Mouse (Mus musculus) gonadal fat pad, adult 2 months (tissue): ENCODE measurements around the gene Olfr1113. TPM values are rescaled to one million over a fixed set of nuclear protein-coding genes. Genes with fewer than 3 reads are reported as not detected.
"Not testable (repeated sequence)": the region's sequence is repeated elsewhere in the genome, so short reads cannot be mapped to it uniquely, and the experiment has no call there.

Source experiments
- DNase-seq: peaks from one replicate; pipeline ENCODE4 v3.0.0-alpha.2; 2012; ENCODE audit warnings: low read depth
- polyA plus RNA-seq: library from polyadenylated mRNA; depleted of rRNA; stranded (reverse); fragments of >200 nt; gene quantifications from 2 replicates; pipeline ENCODE4 v1.2.3, GENCODE M21; 2012; rRNA removed

Olfr1113 gene
- not detected in 2 replicates for polyA plus RNA-seq

DNA sequence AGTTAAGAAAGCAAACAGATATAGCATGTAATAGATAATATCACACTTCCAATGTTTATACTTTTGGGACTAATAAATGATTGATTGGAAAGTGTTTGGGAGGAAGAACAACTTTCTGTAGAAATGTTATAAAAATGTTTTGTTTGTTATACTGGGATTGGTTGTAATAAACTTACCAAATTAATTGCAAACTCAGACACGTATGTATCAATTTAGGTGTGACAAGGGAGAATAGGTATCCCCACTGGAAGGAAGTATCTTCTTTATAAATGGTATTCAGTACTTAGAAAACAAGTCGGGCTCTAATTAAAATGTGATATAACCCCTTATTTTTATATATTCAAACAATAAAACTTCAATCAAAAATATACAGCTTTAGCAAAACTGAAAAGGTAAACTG, at the start of gene Olfr1113:
Gene Olfr1113, plus strand, starts transcription at position 301 of the 400 bp plus-strand sequence.
- no peak for DNase-seq

DNA sequence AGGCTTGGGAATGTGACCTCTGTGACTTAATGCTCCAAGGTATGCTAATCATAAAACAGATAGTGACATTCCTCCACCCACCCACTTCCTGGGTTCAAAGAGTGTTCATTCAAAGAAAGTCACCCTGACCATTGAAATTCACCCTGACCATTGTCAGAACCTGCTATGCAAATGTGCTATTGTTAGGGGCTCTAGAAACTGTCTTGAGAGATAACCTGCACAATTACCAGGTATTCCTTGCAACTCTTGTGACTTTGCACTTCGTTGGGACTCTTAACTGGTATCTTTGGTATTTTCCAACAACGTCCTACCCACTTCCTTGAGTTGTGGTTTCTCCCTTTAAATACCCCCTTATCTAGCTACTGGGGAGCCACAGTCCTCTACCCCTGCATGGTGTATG, 41.0 kb upstream of the Olfr1113 start:
- DNase-seq, result not testable (repeated sequence)

DNA sequence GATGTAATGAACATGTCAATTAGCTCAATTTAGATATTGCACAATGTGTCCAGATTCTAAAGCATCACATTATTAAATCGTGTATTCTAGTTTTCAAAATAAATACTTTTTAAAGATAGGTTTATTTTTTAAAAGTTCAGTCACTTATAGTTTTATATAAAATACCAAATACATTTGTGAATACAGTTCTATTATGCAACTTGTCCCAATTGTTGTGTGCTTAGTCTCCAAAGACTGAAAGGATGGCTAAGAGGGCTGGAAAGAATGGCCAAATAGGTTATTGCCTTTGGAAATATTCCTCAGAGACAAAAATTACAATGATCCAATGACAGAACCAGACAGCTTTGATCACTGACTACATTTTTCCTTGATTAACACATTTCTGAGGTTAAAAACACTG, 21.3 kb upstream of the Olfr1113 start, which contains the start of gene Olfr1112:
Gene Olfr1112, plus strand, starts transcription at position 301 of the 400 bp plus-strand sequence.
- no peak for DNase-seq

DNA sequence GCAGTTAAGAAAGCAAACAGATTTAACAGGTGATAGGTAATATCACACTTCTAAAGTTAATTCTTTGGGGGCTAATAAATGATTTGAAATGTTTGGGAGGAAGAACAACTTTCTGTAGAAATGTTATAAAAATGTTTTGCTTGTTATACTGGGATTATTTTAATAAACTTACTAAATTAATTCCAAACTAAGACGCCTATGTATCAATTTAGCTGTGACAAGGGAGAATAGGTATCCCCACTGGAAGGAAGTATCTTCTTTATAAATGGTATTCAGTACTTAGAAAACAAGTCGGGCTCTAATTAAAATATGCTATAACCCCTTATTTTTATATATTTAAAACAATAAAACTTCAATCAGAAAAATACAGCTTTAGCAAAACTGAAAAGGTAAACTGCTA, 38.9 kb downstream of the Olfr1113 start, which contains the start of gene Olfr1115:
Gene Olfr1115, plus strand, starts transcription at position 301 of the 400 bp plus-strand sequence.
- DNase-seq, result no peak

Other genes with a start within 250 kb of the Olfr1113 start
- not detected in 2 replicates for gene Olfr1099, start 248.3 kb upstream of the Olfr1113 start, polyA plus RNA-seq
- not detected in 2 replicates for gene Olfr1100, start 229.0 kb upstream of the Olfr1113 start, polyA plus RNA-seq
- gene Olfr1101, start 217.7 kb upstream of the Olfr1113 start, polyA plus RNA-seq, result not detected in 2 replicates
- not detected in 2 replicates for gene Olfr1102, start 210.6 kb upstream of the Olfr1113 start, polyA plus RNA-seq
- not detected in 2 replicates for gene Olfr1104, start 181.9 kb upstream of the Olfr1113 start, polyA plus RNA-seq
- gene Olfr1105, start 172.4 kb upstream of the Olfr1113 start, polyA plus RNA-seq, result not detected in 2 replicates
- gene Olfr1106, start 156.7 kb upstream of the Olfr1113 start, polyA plus RNA-seq, result not detected in 2 replicates
- gene Olfr1107, start 133.2 kb upstream of the Olfr1113 start, polyA plus RNA-seq, result not detected in 2 replicates
- not detected in 2 replicates for gene Olfr1109, start 113.0 kb upstream of the Olfr1113 start, polyA plus RNA-seq
- not detected in 2 replicates for gene Olfr259, start 94.4 kb upstream of the Olfr1113 start, polyA plus RNA-seq
- gene Olfr1110, start 68.7 kb upstream of the Olfr1113 start, polyA plus RNA-seq, result not detected in 2 replicates
- gene Olfr1111, start 56.3 kb upstream of the Olfr1113 start, polyA plus RNA-seq, result not detected in 2 replicates
- not detected in 2 replicates for gene Olfr1112, start 21.2 kb upstream of the Olfr1113 start, polyA plus RNA-seq
- gene Olfr1115, start 39.0 kb downstream of the Olfr1113 start, polyA plus RNA-seq, result not detected in 2 replicates
- gene Olfr1116, start 58.6 kb downstream of the Olfr1113 start, polyA plus RNA-seq, result not detected in 2 replicates
- not detected in 2 replicates for gene Olfr1118, start 98.6 kb downstream of the Olfr1113 start, polyA plus RNA-seq
- not detected in 2 replicates for gene Olfr1120, start 145.8 kb downstream of the Olfr1113 start, polyA plus RNA-seq
- gene Olfr1121, start 160.9 kb downstream of the Olfr1113 start, polyA plus RNA-seq, result not detected in 2 replicates
- not detected in 2 replicates for gene Olfr1122, start 176.9 kb downstream of the Olfr1113 start, polyA plus RNA-seq
- gene Olfr1123, start 207.7 kb downstream of the Olfr1113 start, polyA plus RNA-seq, result not detected in 2 replicates
- not detected in 2 replicates for gene Olfr1124, start 221.3 kb downstream of the Olfr1113 start, polyA plus RNA-seq
- gene Olfr1126, start 245.0 kb downstream of the Olfr1113 start, polyA plus RNA-seq, result not detected in 2 replicates